Mouse (Mus musculus) kidney, postnatal 0 days (tissue): Measurements from ENCODE around the gene Myh7b. TPM values are rescaled to one million over a fixed set of nuclear protein-coding genes. Genes with fewer than 3 reads are reported as not detected.

Experiments
- ATAC-seq: fragments of 200-750 bp; cut with Nextera tagmentation; replicated peaks from 2 replicates; pipeline ENCODE4 v1.8.0; 2017; ENCODE audit warnings: low read depth, moderate number of reproducible peaks, moderate TSS enrichment, moderate library complexity; ENCODE audit not compliant: low FRiP score
- DNase-seq: peaks from one replicate; pipeline ENCODE4 v3.0.0-alpha.2; 2016; ENCODE audit warnings: low spot score
- H3K27ac ChIP-seq: fragments of 300-500 bp; sonication (generic); 2 replicates; pipeline ENCODE4 v1.5.1; 2014; ENCODE audit warnings: mild to moderate bottlenecking
- H3K27me3 ChIP-seq: fragments of 300-500 bp; sonication (generic); 2 replicates; pipeline ENCODE4 v1.6.1; 2014; ENCODE audit warnings: low read length, mixed read lengths; ENCODE audit not compliant: insufficient read depth
- H3K36me3 ChIP-seq: fragments of 300-500 bp; sonication (generic); 2 replicates; pipeline ENCODE4 v1.6.1; 2014; ENCODE audit warnings: low read length, mixed read lengths; ENCODE audit not compliant: insufficient read depth
- H3K4me1 ChIP-seq: fragments of 300-500 bp; sonication (generic); replicated peaks from 2 replicates; pipeline ENCODE4 v1.6.1; 2014; ENCODE audit warnings: antibody characterized with exemption, low read length, mixed read lengths; ENCODE audit not compliant: insufficient read depth
- H3K4me2 ChIP-seq: fragments of 300-500 bp; sonication (generic); 2 replicates; pipeline ENCODE4 v1.6.1; 2014; ENCODE audit warnings: mild to moderate bottlenecking, low read length, moderate library complexity, mixed read lengths
- H3K4me3 ChIP-seq: fragments of 300-500 bp; sonication (generic); replicated peaks from 2 replicates; pipeline ENCODE4 v1.5.1; 2014; ENCODE audit warnings: low read depth, low read length
- H3K9ac ChIP-seq: fragments of 300-500 bp; sonication (generic); 2 replicates; pipeline ENCODE4 v1.6.1; 2014; ENCODE audit warnings: low read depth, low read length
- H3K9me3 ChIP-seq: fragments of 300-500 bp; sonication (generic); replicated peaks from 2 replicates; pipeline ENCODE4 v1.6.1; 2016; ENCODE audit warnings: low read length, inconsistent platforms, mixed read lengths
- CTCF ChIP-seq: IDR thresholded peaks from 2 replicates; pipeline ENCODE4 v1.5.1; 2016; ENCODE audit warnings: antibody characterized with exemption, low read depth, mild to moderate bottlenecking, moderate library complexity
- WGBS: fragments of 180-500 bp; shearing (Covaris S2); extraction: QIAGEN DNeasy Blood & Tissue Kit; methylation state at CpG from one replicate; pipeline ENCODE4 v1.1.7; 2014; 5-methylcytosine and 5-hydroxymethylcytosine counted together
- polyA plus RNA-seq: library from polyadenylated mRNA; unstranded; fragments of >200 nt; fragmentation: Nextera tagmentation; extraction: Ambion mirVana; gene quantifications from 2 replicates; pipeline ENCODE4 v1.2.1, GENCODE M21; 2015

Gene Myh7b
- polyA plus RNA-seq, 1 experiment from 2014 or later, result 0.47 TPM

- H3K27me3 ChIP-seq, result peaks cover 5% of the 10 kb centered on the region; the same call in 1 of the 2 replicates
- peaks cover 9% of the 10 kb centered on the region for H3K36me3 ChIP-seq
- H3K9ac ChIP-seq, result peak overlapping the region; percentile 47; the same call in 1 of the 2 replicates
- TF ChIP-seq CTCF, result no peak
- WGBS, result 2% methylated on average over 35 of the region's 35 CpGs
- DNase-seq (peak; percentile 60), ATAC-seq (no peak)
- no peaks in the 10 kb centered on the region for H3K9me3 ChIP-seq
- H3K4me1 ChIP-seq, result peaks cover 8% of the 10 kb centered on the region
- peak overlapping the region; percentile 16; the same call in 1 of the 2 replicates for H3K4me3 ChIP-seq
- H3K27ac ChIP-seq, result no peak overlapping the region
- H3K4me2 ChIP-seq, result peak overlapping the region; percentile 59
Observed at GRCm38 (mm10) chr2:155629231-155629661, 18.2 kb downstream of the Myh7b start.

DNA sequence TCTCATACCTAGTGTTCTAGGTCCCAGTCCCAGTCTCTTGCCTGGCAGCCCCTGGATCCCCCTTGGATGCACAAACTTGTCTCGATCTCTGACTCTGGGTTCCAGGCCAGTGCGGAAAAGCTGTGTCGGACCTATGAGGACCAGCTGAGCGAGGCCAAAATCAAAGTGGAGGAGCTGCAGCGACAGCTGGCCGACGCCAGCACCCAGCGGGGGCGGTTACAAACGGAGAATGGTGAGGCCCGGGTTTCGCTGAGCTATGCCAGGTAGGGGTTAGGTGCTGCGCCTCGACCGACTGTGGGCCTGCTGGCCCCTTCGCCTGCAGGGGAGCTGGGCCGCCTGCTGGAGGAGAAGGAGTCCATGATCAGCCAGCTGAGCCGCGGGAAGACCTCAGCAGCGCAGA lies 19.1 kb downstream of the Myh7b start:
- Histone ChIP-seq H3K27ac (no peak overlapping the region), H3K27me3 (peaks cover 5% of the 10 kb centered on the region; the same call in 1 of the 2 replicates), H3K9ac (no peak overlapping the region), H3K4me3 (no peak overlapping the region), H3K4me2 (no peak overlapping the region), H3K4me1 (peaks cover 8% of the 10 kb centered on the region), H3K36me3 (peaks cover 18% of the 10 kb centered on the region), H3K9me3 (no peaks in the 10 kb centered on the region)
- ATAC-seq (no peak), DNase-seq (no peak)
- no peak for TF ChIP-seq CTCF
- 57% methylated on average over 20 of the region's 20 CpGs for WGBS

DNA sequence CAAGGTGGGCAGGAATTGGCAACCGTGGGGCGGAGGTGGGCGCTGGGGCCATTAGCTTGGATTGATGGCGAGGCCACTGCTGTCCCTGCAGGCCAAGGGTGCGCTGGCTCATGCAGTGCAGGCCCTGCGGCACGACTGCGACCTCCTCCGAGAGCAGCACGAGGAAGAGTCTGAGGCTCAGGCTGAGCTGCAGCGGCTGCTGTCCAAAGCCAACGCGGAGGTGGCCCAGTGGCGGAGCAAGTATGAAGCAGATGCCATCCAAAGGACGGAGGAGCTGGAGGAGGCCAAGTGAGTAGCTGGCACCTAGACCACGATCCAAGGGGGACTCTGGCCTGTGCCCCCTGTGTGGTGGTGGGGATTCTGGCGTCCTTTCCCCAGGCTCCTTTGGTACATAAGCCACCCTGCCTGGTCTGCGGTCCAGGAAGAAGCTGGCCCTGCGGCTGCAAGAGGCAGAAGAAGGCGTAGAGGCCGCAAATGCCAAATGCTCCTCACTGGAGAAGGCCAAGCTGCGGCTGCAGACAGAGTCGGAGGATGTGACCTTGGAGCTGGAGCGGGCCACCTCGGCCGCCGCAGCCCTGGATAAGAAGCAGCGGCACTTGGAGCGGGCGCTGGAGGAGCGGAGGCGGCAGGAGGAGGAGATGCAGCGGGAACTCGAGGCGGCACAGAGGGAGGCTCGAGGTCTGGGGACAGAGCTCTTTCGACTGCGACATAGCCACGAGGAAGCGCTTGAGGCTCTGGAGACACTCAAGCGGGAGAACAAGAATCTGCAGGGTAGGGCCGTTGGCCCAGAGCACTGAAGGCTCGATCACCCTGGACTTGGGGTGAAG lies 19.8 kb downstream of the Myh7b start:
- no peak overlapping the region for H3K4me2 ChIP-seq
- H3K4me1 ChIP-seq, result peaks cover 8% of the 10 kb centered on the region
- no peak for ATAC-seq
- H3K27ac ChIP-seq, result no peak overlapping the region
- H3K9me3 ChIP-seq, result no peaks in the 10 kb centered on the region
- H3K27me3 ChIP-seq, result peaks cover 5% of the 10 kb centered on the region; the same call in 1 of the 2 replicates
- peaks cover 24% of the 10 kb centered on the region for H3K36me3 ChIP-seq
- H3K9ac ChIP-seq, result no peak overlapping the region
- WGBS, result 33% methylated on average over 43 of the region's 43 CpGs
- no peak for TF ChIP-seq CTCF
- DNase-seq, result no peak
- H3K4me3 ChIP-seq, result no peak overlapping the region

DNA sequence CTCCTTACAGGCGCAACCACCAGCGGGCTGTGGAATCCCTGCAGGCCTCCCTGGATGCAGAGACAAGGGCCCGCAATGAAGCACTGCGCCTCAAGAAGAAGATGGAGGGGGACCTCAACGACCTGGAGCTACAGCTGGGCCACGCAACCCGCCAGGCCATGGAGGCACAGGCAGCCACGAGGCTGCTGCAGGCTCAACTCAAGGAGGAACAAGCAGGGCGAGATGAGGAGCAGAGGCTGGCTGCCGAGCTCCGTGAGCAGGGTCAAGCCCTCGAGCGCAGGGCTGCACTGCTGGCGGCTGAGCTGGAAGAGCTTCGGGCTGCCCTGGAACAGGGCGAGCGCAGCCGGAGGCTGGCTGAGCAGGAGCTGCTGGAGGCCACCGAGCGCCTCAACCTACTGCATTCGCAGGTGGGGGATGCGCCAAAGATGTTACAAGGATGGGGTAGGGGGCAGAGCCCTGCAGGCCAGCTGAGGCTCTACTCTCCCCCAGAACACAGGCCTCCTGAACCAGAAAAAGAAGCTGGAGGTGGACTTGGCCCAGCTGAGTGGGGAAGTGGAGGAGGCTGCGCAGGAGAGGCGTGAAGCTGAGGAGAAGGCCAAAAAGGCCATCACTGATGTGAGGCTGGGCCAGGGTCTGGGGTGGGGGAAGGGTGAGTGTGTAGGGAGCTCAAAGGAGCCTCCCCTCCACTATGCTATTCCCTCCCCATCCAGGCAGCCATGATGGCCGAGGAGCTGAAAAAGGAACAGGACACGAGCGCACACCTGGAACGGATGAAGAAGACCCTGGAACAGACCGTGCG lies 21.3 kb downstream of the Myh7b start:
- no peak overlapping the region for H3K4me2 ChIP-seq
- no peak overlapping the region for H3K9ac ChIP-seq
- H3K27me3 ChIP-seq, result peaks cover 5% of the 10 kb centered on the region; the same call in 1 of the 2 replicates
- H3K4me1 ChIP-seq, result peaks cover 8% of the 10 kb centered on the region
- WGBS, result 72% methylated on average over 30 of the region's 30 CpGs
- TF ChIP-seq CTCF, result no peak
- H3K4me3 ChIP-seq, result no peak overlapping the region
- H3K9me3 ChIP-seq, result no peaks in the 10 kb centered on the region
- DNase-seq, result no peak
- peaks cover 36% of the 10 kb centered on the region for H3K36me3 ChIP-seq
- ATAC-seq, result no peak
- no peak overlapping the region for H3K27ac ChIP-seq

DNA sequence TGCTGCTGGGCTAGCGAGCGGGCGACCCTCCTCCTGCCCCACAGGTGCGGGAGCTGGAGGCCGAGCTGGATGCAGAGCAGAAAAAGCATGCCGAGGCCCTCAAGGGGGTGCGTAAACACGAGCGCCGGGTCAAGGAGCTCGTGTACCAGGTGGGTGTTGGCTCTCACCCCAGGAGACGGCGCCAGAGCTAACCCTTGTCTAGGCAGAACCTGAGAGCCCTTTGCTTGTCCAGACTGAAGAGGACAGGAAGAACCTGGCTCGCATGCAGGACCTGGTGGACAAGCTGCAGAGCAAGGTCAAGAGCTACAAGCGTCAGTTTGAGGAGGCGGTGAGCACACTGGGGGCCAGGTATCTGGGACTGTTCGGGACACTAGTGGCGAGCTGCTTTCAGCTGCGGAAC lies 22.1 kb downstream of the Myh7b start:
- no peaks in the 10 kb centered on the region for H3K9me3 ChIP-seq
- H3K27ac ChIP-seq, result no peak overlapping the region
- no peak overlapping the region for H3K4me2 ChIP-seq
- WGBS, result 70% methylated on average over 19 of the region's 19 CpGs
- H3K4me3 ChIP-seq, result no peak overlapping the region
- H3K4me1 ChIP-seq, result peaks cover 8% of the 10 kb centered on the region
- ATAC-seq (no peak), DNase-seq (no peak)
- H3K9ac ChIP-seq, result no peak overlapping the region
- H3K36me3 ChIP-seq, result peaks cover 44% of the 10 kb centered on the region
- H3K27me3 ChIP-seq, result peaks cover 5% of the 10 kb centered on the region; the same call in 1 of the 2 replicates
- no peak for TF ChIP-seq CTCF

DNA sequence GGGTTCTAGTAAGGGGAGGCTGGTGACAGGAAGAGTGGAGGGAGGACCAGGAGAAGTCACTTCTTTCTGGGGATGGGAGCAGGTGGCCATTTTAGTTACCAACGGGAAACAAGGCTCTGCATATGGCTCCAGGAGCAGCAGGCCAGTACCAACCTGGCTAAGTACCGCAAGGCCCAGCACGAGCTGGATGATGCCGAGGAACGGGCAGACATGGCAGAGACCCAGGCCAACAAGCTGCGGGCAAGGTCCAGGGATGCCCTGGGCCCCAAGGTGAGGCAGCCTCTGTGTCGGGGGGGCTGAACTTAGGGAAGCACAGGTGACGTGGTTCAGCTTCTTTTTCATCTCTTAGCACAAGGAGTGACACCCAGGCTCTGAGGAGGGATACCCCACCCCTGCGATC lies 22.7 kb downstream of the Myh7b start:
- no peak overlapping the region for H3K4me2 ChIP-seq
- H3K36me3 ChIP-seq, result peaks cover 49% of the 10 kb centered on the region
- 95% methylated on average over 9 of the region's 9 CpGs for WGBS
- no peak overlapping the region for H3K9ac ChIP-seq
- no peak overlapping the region for H3K27ac ChIP-seq
- no peak for TF ChIP-seq CTCF
- DNase-seq, result no peak
- H3K27me3 ChIP-seq, result peaks cover 5% of the 10 kb centered on the region; the same call in 1 of the 2 replicates
- H3K9me3 ChIP-seq, result no peaks in the 10 kb centered on the region
- peaks cover 8% of the 10 kb centered on the region for H3K4me1 ChIP-seq
- ATAC-seq, result no peak
- no peak overlapping the region for H3K4me3 ChIP-seq
